Mouse (Mus musculus) liver, embryonic 16.5 days (tissue): ENCODE results near the gene Pdss1. TPM values are rescaled to one million over a fixed set of nuclear protein-coding genes. Genes with fewer than 3 reads are reported as not detected.
"Not testable (repeated sequence)": the region's sequence is repeated elsewhere in the genome, so short reads cannot be mapped to it uniquely, and the experiment has no call there.

Source experiments
- ATAC-seq: fragments of 200-750 bp; cut with Nextera tagmentation; 2 replicates; pipeline ENCODE4 v1.8.0; 2017; ENCODE audit warnings: low read depth, mild to moderate bottlenecking, moderate number of reproducible peaks, moderate library complexity
- H3K27ac ChIP-seq: fragments of 300-500 bp; sonication (generic); 2 replicates; pipeline ENCODE4 v1.5.1; 2014; ENCODE audit warnings: mild to moderate bottlenecking, low read length
- H3K27me3 ChIP-seq: fragments of 300-500 bp; sonication (generic); 2 replicates; pipeline ENCODE4 v1.6.1; 2014; ENCODE audit warnings: low read depth, low read length, mixed read lengths; ENCODE audit not compliant: control insufficient read depth, insufficient read depth
- H3K36me3 ChIP-seq: fragments of 300-500 bp; sonication (generic); 2 replicates; pipeline ENCODE4 v1.6.1; 2014; ENCODE audit warnings: mild to moderate bottlenecking; ENCODE audit not compliant: control insufficient read depth, insufficient read depth
- H3K4me1 ChIP-seq: fragments of 300-500 bp; sonication (generic); 2 replicates; pipeline ENCODE4 v1.6.1; 2014; ENCODE audit warnings: low read depth, low read length, mixed read lengths; ENCODE audit not compliant: control insufficient read depth
- H3K4me2 ChIP-seq: fragments of 300-500 bp; sonication (generic); 2 replicates; pipeline ENCODE4 v1.6.1; 2014; ENCODE audit warnings: low read depth, low read length, mixed read lengths
- H3K4me3 ChIP-seq: fragments of 300-500 bp; sonication (generic); 2 replicates; pipeline ENCODE4 v1.5.1; 2014; ENCODE audit warnings: low read depth, mild to moderate bottlenecking, low read length
- H3K9ac ChIP-seq: fragments of 300-500 bp; sonication (generic); 2 replicates; pipeline ENCODE4 v1.6.1; 2014; ENCODE audit warnings: low read depth, low read length
- H3K9me3 ChIP-seq: fragments of 300-500 bp; sonication (generic); replicated peaks from 2 replicates; pipeline ENCODE4 v1.6.1; 2016; ENCODE audit warnings: low read length; ENCODE audit not compliant: control insufficient read depth
- WGBS: fragments of 180-500 bp; shearing (Covaris S2); extraction: QIAGEN DNeasy Blood & Tissue Kit; methylation state at CpG from one replicate; pipeline ENCODE4 v1.1.7; 2014; ENCODE audit not compliant: insufficient replicate concordance; 5-methylcytosine and 5-hydroxymethylcytosine counted together
- polyA plus RNA-seq: library from polyadenylated mRNA; unstranded; fragments of >200 nt; fragmentation: Nextera tagmentation; extraction: Ambion mirVana; gene quantifications from 2 replicates; pipeline ENCODE4 v1.2.1, GENCODE M21; 2015

Pdss1 gene
- polyA plus RNA-seq, 1 experiment from 2014 or later = 10.1 TPM

DNA sequence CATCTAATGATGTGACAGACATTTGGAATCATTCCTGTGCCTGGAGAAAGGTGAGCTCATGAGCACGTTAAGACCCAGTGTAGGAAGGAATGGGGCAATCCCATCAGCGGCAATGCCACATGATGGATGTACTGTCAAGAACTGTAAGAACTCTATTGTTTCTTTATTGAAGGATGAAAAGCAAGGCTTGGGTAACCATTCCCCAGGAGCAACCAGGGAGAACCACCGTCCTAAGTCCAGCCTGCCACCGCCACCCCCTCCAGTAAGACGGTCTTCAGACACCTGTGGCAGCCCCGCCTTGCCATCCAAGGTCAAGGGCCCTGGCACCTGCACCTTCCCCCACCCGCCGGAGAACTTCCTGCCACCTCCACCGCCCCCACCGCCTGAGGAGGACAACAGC is 20.7 kb upstream of the Pdss1 start:
- ATAC-seq = no peak
- no peak overlapping the region for H3K4me2 ChIP-seq
- no peaks in the 10 kb centered on the region for H3K36me3 ChIP-seq
- no peak overlapping the region for H3K27ac ChIP-seq
- no peaks in the 10 kb centered on the region for H3K4me1 ChIP-seq
- no peaks in the 10 kb centered on the region for H3K9me3 ChIP-seq
- no peak overlapping the region for H3K4me3 ChIP-seq
- H3K9ac ChIP-seq = no peak overlapping the region
- 73% methylated on average over 10 of the region's 10 CpGs for WGBS
- H3K27me3 ChIP-seq = no peaks in the 10 kb centered on the region

DNA sequence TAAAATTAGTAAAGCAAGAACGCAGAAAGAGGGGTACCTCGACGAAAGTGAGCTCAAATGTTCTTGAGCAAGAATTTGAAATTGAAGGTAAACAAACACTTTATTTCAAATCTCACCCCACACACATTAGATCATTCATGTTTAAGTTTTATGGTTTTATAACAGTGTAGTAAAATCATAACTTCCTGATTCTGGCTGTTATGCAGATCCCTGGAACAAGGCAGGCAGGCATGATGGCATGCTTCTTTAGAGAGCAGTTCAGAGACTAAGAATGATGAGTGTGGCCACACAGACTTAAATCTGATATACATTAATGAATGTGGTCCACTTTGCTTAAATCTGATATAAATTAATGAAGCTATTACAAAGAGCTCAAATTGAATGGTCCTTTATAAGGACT is 18.7 kb upstream of the Pdss1 start:
- no peak for ATAC-seq
- no peaks in the 10 kb centered on the region for H3K4me1 ChIP-seq
- no peaks in the 10 kb centered on the region for H3K9me3 ChIP-seq
- H3K4me2 ChIP-seq = no peak overlapping the region
- no peaks in the 10 kb centered on the region for H3K36me3 ChIP-seq
- no peak overlapping the region for H3K27ac ChIP-seq
- H3K9ac ChIP-seq = no peak overlapping the region
- WGBS = 75% methylated on average over 3 of the region's 3 CpGs
- no peak overlapping the region for H3K4me3 ChIP-seq
- H3K27me3 ChIP-seq = no peaks in the 10 kb centered on the region

- Histone ChIP-seq H3K4me3 (no peak overlapping the region), H3K4me1 (no peaks in the 10 kb centered on the region), H3K4me2 (no peak overlapping the region), H3K9ac (no peak overlapping the region), H3K9me3 (no peaks in the 10 kb centered on the region), H3K27ac (no peak overlapping the region), H3K36me3 (no peaks in the 10 kb centered on the region), H3K27me3 (no peaks in the 10 kb centered on the region)
- ATAC-seq = no peak
- 29% methylated on average over 1 of the region's 1 CpGs for WGBS
Measured at GRCm38 (mm10) chr2:22878781-22879180, 16.5 kb upstream of the Pdss1 start.

DNA sequence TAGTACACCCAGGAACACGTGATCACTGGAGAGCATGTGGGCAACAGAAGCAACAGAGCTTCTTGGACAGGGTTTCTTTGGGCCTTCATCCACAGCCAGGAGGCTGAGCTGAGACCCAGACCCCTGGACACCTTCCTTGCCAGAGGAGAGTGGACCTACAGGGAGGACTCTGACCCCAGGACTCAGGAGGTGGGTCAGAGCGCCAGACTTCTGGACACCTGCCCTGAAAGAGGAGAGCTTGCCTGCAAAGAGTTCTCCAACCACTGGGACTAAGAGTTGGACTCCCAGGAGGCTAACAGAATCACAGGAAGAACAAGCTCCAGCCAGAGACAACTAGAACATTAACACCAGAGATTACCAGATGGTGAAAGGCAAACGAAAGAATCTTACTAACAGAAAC is 14.6 kb upstream of the Pdss1 start:
- WGBS = 62% methylated on average over 3 of the region's 3 CpGs

GRCm38 (mm10) chr2:22894932-22895281 is 415 bp upstream of the Pdss1 start:
- H3K27me3 ChIP-seq = no peaks in the 10 kb centered on the region
- peak overlapping the region; percentile 77 for H3K9ac ChIP-seq
- H3K9me3 ChIP-seq = no peaks in the 10 kb centered on the region
- H3K27ac ChIP-seq = peak overlapping the region; percentile 87
- ATAC-seq = no peak
- WGBS = 12% methylated on average over 9 of the region's 9 CpGs
- peak overlapping the region; percentile 80 for H3K4me3 ChIP-seq
- no peaks in the 10 kb centered on the region for H3K36me3 ChIP-seq
- H3K4me2 ChIP-seq = peak overlapping the region; percentile 80
- peaks cover 4% of the 10 kb centered on the region for H3K4me1 ChIP-seq

More for the DNA sequence above, 14.6 kb upstream of the Pdss1 start:
- not testable (repeated sequence) for ATAC-seq, H3K4me3 ChIP-seq, H3K27ac ChIP-seq, H3K9me3 ChIP-seq, H3K4me2 ChIP-seq, H3K36me3 ChIP-seq, H3K4me1 ChIP-seq, H3K27me3 ChIP-seq, H3K9ac ChIP-seq

- H3K4me1 ChIP-seq = peaks cover 3% of the 10 kb centered on the region; the same call in 1 of the 2 replicates
- ATAC-seq = peak; percentile 43
- no peaks in the 10 kb centered on the region for H3K27me3 ChIP-seq
- peaks cover 3% of the 10 kb centered on the region for H3K36me3 ChIP-seq
- no peaks in the 10 kb centered on the region for H3K9me3 ChIP-seq
- H3K9ac ChIP-seq = no peak overlapping the region
- H3K4me3 ChIP-seq = no peak overlapping the region
- 32% methylated on average over 3 of the region's 3 CpGs for WGBS
- no peak overlapping the region for H3K27ac ChIP-seq
- H3K4me2 ChIP-seq = no peak overlapping the region
Measured at GRCm38 (mm10) chr2:22903947-22904346, 8.6 kb downstream of the Pdss1 start.

DNA sequence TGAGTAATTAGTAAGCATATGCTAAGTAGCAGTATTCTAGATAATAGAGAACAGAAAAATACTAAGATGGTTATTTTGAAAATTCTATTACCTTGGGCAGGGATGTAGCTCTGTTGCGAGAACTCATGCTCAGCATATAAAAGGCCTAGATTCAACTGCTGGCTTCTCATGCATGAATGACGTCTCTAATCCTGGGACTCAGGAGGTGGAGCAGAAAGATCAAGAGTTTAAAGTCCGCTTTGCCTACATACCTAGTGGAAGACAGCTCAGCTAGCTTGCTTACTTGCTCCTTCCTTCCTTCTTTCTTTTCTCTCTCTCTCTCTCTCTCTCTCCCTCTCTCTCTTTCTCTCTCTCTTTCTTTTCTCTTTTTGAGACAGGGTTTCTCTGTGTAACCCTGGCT is 19.1 kb downstream of the Pdss1 start:
- Histone ChIP-seq H3K27me3 (no peaks in the 10 kb centered on the region), H3K4me1 (no peaks in the 10 kb centered on the region), H3K4me2 (no peak overlapping the region), H3K27ac (no peak overlapping the region), H3K4me3 (no peak overlapping the region), H3K9me3 (no peaks in the 10 kb centered on the region), H3K9ac (no peak overlapping the region), H3K36me3 (peaks cover 3% of the 10 kb centered on the region; the same call in 1 of the 2 replicates)
- WGBS = 82% methylated on average over 3 of the region's 3 CpGs
- ATAC-seq = no peak

- no peak overlapping the region for H3K9ac ChIP-seq
- no peaks in the 10 kb centered on the region for H3K27me3 ChIP-seq
- no peak overlapping the region for H3K4me3 ChIP-seq
- WGBS = 77% methylated on average over 2 of the region's 2 CpGs
- ATAC-seq = no peak
- H3K36me3 ChIP-seq = peaks cover 3% of the 10 kb centered on the region; the same call in 1 of the 2 replicates
- no peaks in the 10 kb centered on the region for H3K4me1 ChIP-seq
- no peak overlapping the region for H3K4me2 ChIP-seq
- H3K27ac ChIP-seq = no peak overlapping the region
- H3K9me3 ChIP-seq = no peaks in the 10 kb centered on the region
Measured at GRCm38 (mm10) chr2:22918651-22919050, 23.3 kb downstream of the Pdss1 start.

- H3K4me2 ChIP-seq, H3K36me3 ChIP-seq, H3K27ac ChIP-seq, H3K4me3 ChIP-seq, H3K4me1 ChIP-seq, ATAC-seq, H3K9me3 ChIP-seq, H3K9ac ChIP-seq, H3K27me3 ChIP-seq: not testable (repeated sequence)
- WGBS = 70% methylated on average over 2 of the region's 3 CpGs
Measured at GRCm38 (mm10) chr2:22925911-22926310, 30.6 kb downstream of the Pdss1 start.
